Mouse (Mus musculus): ENCODE results near the gene Pitpna. TPM values are rescaled to one million over a fixed set of nuclear protein-coding genes. Genes with fewer than 3 reads are reported as not detected.

Pitpna gene
- total RNA-seq, 2 experiments from 2014 or later: 336 to 338 TPM

GRCm38 (mm10) chr11:75653781-75654470, 66.0 kb downstream of the Pitpna start:
- intact Hi-C loops (cut with DNase I): no loop called here
- DNase-seq (ENCODE audit: low spot score in 2 of 2): peak; percentile 60

DNA sequence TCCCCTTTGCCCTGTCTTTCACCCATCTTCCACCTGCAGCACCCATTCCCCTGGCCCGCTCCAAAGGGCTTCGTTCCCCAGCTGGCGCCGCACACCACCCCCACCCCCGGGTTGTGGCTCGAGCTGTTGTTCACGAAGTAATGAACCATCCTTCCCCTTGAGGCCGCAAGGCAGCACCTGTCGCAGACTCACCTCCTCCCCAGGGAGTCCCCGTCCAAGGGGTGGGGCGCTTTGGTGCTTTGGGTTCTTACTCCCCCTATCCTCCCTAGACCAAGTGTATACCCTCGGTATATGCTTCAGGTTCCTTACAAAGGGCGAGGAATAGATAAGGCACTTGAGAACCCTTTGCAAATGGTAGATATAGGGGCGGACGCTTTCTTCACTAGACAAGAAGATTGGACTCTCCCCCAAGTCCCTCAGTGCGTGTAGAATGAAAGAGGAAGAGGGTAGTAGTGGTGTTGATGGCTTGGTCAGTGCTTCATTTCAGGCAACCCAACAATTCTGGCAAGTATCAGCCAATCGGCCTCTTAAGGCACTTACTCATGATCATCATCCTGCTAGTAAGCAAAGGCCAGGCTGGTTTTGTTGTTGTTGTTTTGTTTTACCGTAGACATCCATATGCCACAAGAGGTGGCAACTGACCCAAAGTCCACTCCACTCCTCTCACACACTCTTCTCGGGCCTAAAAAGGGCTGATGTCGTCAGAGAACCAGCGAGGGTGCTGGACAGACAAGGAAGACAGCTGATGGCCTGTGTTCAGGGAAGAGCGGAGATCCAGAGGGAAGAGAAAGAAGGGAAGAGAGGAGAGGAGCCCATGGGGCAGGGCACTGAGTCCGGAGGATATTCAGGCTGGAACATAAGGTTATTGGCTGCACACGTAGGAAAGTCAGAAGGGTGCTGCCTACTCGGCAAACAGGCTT, 66.8 kb downstream of the Pitpna start:
- intact Hi-C loops (cut with DNase I): no loop called here
- DNase-seq (ENCODE audit: low spot score in 2 of 2): no peak

DNA sequence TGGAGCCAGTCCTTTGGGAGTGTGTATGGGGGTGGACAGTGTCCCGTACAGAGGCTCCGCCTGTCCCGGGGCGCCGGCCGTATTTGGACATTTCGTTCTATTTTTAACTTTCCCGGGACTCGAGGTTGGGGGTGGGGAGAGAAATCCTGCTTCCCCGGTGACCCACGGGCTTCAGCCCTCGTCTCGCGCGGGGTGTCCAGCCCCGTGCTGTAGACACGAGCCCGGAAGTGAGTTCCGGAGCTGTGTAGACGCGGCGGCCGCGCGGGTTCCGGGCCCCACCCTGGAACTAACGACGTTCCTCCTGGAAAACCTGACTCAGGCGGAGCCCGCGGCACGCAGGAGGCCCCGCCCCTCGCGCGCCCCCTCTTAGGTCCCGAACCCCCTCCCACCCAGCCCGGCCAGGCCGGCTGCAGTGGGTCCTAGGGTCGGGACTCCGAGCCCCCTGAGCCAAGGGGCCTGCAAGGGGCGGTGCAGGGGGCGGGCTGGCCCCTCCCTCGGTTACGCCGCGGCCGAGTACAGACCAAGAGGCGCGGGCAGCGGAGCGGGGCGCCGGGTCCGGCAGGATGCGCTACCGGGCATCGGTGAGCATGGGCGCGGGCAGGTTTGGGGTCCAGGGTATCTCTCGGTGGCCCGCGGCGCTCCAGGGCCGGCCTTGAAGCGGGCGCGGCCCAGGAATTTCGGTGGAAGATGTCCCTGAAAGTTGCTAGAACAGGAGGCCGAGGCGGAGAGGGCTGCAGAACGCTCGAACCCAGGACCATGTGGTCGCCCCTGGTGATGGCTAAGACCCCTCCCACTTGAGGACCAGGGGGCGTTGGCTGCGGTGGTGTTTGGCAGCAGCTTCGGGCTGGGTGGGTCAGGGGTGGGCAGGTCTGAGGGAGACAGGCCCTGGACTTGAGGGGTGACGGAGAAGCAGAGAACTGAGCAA, 68.0 kb downstream of the Pitpna start:
- peak; percentile 57 to 58 for DNase-seq (ENCODE audit: low spot score in 2 of 2)
- intact Hi-C loops (cut with DNase I): no loop called here

DNA sequence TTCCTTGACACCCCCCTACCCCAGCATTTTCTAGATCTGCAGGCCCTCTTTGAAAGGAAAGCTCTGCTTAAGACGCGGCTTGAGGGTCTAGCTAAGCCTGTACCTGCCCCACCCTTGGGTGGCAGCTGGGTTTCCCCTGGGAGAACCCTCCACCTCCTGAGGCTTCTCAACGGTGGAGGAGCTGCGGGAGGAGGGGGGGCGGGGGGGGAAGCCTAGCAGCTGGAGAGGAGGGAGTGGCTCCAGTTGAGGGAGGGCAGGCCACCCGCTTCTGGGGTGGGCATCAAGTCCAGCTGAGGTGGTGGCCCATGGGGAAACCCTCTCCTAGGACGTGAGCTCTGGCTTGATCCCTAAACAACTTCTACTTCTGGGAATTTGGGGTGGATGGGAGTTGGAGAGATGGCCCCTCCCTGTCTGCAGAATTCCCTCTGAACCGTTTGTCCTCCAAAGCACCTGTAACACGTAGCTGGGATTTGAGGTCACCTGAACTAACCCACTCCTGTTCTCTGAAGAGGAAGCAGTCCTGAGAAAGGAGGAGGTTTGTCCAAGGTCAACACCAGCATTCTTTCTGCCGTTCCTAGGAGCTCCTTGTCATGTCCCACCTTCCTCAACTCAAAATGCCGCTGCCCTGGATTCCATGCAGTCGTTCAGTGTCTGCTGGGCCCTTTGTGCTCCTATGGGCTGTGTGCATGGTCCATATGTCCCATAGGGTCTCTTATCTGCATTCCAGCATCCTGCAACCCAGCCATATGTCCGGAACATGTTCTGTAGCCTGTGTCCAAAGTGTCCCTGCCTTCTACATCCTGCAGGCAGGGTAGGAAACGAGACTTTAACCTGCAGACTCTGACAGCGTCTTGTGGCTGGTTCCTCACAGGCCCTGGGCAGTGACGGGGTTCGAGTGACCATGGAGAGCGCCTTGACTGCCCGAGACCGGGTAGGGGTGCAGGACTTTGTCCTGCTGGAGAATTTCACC, 69.0 kb downstream of the Pitpna start:
- no peak for DNase-seq (ENCODE audit: low spot score in 2 of 2)
- intact Hi-C loops (cut with DNase I): no loop called here

- DNase-seq (ENCODE audit: low spot score in 2 of 2): no peak
- intact Hi-C loops (cut with DNase I): no loop called here
Observed at GRCm38 (mm10) chr11:75657841-75658240, 69.9 kb downstream of the Pitpna start.

GRCm38 (mm10) chr11:75658311-75658710, 70.4 kb downstream of the Pitpna start:
- intact Hi-C loops (cut with DNase I): no loop called here
- DNase-seq (ENCODE audit: low spot score in 2 of 2): no peak

GRCm38 (mm10) chr11:75658996-75659750, 71.3 kb downstream of the Pitpna start:
- intact Hi-C loops (cut with DNase I): no loop called here

GRCm38 (mm10) chr11:75660081-75660590, 72.2 kb downstream of the Pitpna start:
- intact Hi-C loops (cut with DNase I): no loop called here
- no peak for DNase-seq (ENCODE audit: low spot score in 2 of 2)

More at GRCm38 (mm10) chr11:75658996-75659750, 71.3 kb downstream of the Pitpna start:
- DNase-seq (ENCODE audit: low spot score in 2 of 2): no peak

- peak in 1 of 2 experiments; percentile 31 for DNase-seq (ENCODE audit: low spot score in 2 of 2)
- intact Hi-C loops (cut with DNase I): no loop called here
Observed at GRCm38 (mm10) chr11:75660941-75661800, 73.3 kb downstream of the Pitpna start.

DNA sequence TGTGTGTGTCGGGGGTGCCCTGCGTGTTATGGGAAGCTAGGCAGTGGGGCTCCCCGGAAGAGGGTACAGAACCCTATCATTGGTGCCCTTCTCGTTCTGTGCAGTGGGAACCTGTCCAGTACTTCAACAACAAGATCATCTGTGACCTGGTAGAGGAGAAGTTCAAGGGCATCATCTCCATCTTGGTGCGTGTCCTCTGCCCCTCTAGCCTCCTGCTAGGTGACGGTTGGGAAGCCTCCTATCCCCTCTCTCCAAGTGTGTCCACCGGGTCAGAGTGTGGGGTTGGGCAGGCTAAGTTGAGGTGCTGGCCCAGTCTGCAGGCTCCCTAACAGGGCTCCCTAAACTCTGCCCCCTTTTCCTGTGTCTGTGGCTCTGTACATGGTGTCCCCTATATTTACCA, 74.2 kb downstream of the Pitpna start:
- DNase-seq (ENCODE audit: low spot score in 2 of 2): no peak
- intact Hi-C loops (cut with DNase I): no loop called here

DNA sequence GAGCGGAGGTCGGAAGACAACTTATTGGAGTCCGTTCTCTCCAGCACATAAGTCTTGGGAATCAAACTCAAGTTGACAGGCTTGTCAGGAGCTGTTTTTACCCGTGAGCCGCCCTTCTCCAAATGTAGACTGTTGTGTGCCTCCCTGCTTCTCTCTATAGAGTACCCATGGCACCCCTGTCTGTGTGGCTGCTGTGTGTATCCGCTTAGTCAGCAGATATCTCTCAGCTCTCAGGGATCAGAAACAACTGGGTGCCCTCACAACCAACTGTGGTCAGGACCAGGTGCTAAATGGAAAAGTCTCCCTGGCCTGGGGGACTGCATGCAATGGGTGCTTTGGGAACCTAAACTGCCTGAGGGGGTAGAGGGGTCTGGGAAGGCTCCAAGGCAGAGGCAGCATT, 78.4 kb downstream of the Pitpna start:
- no peak for DNase-seq (ENCODE audit: low spot score in 2 of 2)
- intact Hi-C loops (cut with DNase I): no loop called here

DNA sequence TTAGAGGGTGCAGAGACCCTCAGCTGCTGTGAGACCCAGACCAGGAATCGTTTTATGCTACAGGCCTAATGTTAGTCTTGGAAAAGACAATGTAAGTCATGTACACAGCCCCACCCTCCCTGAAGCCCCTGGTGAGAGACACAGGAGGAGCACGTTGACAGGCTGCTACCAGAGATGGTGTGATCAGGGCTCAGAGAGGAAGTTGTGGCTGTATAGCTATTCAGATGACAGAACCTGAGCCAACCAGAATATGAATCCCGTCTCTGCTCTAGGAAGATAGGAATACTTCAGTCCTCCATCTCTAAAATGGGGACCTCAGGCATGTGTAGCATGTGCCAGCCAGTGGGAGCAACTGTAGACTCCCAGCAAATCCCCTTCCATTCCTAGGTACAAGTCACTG, 80.7 kb downstream of the Pitpna start:
- no peak for DNase-seq (ENCODE audit: low spot score in 2 of 2)
- intact Hi-C loops (cut with DNase I): no loop called here

GRCm38 (mm10) chr11:75669176-75669852, 81.4 kb downstream of the Pitpna start:
- no peak for DNase-seq (ENCODE audit: low spot score in 2 of 2)
- intact Hi-C loops (cut with DNase I): no loop called here

GRCm38 (mm10) chr11:75669853-75670200, 81.9 kb downstream of the Pitpna start:
- no peak for DNase-seq (ENCODE audit: low spot score in 2 of 2)
- intact Hi-C loops (cut with DNase I): no loop called here

DNA sequence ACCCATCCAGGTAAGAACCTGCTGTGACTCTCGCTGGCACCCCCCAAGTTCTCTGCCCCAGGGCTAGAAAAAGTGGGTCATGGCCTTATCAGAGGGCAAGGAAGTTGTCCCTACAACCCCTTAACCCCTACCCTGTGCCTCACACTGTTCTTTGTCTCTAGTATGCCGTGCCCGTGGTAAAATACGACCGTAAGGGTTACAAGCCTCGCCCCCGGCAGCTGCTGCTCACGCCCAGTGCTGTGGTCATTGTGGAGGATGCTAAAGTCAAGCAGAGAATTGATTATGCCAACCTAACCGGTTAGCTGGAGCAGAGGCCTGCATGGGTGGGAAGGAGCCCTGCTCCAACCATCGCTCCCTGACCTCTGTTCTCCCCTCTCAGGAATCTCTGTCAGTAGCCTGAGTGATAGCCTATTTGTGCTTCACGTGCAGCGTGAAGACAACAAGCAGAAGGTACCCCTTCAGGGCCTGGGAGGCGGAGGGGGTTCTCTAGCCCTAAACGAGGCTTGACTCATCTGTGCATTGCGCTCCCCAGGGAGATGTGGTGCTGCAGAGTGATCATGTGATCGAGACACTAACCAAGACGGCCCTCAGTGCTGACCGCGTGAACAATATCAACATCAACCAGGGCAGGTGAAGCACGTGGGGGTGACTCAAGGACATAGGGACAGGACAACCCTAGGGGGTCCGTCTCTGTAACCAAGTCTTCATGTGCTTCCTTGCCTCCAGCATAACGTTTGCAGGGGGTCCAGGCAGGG, 83.7 kb downstream of the Pitpna start:
- no peak for DNase-seq (ENCODE audit: low spot score in 2 of 2)
- intact Hi-C loops (cut with DNase I): no loop called here

DNA sequence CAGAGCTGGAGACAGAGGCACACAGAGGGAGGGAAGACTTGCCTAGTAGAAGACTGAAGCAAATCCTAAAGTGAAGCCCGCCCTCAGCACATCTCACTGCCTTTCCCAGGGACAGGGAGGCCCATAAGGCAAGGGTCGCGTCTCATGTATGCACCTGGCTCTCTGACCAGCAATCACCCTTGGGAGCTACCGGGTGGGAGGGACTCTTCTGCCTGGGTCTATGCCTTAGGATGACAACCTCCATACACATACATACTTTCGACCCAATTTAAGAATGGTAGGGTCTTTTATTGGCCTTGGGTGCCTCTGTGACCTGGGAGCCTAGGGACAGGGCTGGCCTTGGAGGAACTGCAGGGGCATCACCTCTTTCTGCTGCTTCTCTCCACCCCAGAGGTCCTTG, 85.5 kb downstream of the Pitpna start:
- no peak for DNase-seq (ENCODE audit: low spot score in 2 of 2)
- intact Hi-C loops (cut with DNase I): no loop called here

Data from left cerebral cortex, postnatal 14 days (tissue).